Mouse (Mus musculus) kidney, embryonic 15.5 days (tissue): Measurements from ENCODE around the gene Cep128. TPM values are rescaled to one million over a fixed set of nuclear protein-coding genes. Genes with fewer than 3 reads are reported as not detected.

Experiments
- ATAC-seq: fragments of 200-750 bp; cut with Nextera tagmentation; replicated peaks from 2 replicates; pipeline ENCODE4 v1.8.0; 2017; ENCODE audit warnings: moderate TSS enrichment; ENCODE audit not compliant: low FRiP score
- H3K27ac ChIP-seq: fragments of 300-500 bp; sonication (generic); 2 replicates; pipeline ENCODE4 v1.5.1; 2015; ENCODE audit warnings: mild to moderate bottlenecking, inconsistent platforms
- H3K27me3 ChIP-seq: fragments of 300-500 bp; sonication (generic); 2 replicates; pipeline ENCODE4 v1.6.1; 2015; ENCODE audit warnings: inconsistent platforms
- H3K36me3 ChIP-seq: fragments of 300-500 bp; sonication (generic); 2 replicates; pipeline ENCODE4 v1.6.1; 2015; ENCODE audit warnings: inconsistent platforms
- H3K4me1 ChIP-seq: fragments of 300-500 bp; sonication (generic); 2 replicates; pipeline ENCODE4 v1.6.1; 2015; ENCODE audit warnings: inconsistent platforms
- H3K4me2 ChIP-seq: fragments of 300-500 bp; sonication (generic); 2 replicates; pipeline ENCODE4 v1.6.1; 2015; ENCODE audit warnings: moderate library complexity, mild to moderate bottlenecking, inconsistent platforms
- H3K4me3 ChIP-seq: fragments of 300-500 bp; sonication (generic); replicated peaks from 2 replicates; pipeline ENCODE4 v1.5.1; 2015; ENCODE audit warnings: mild to moderate bottlenecking, inconsistent platforms
- H3K9ac ChIP-seq: fragments of 300-500 bp; sonication (generic); 2 replicates; pipeline ENCODE4 v1.6.1; 2015; ENCODE audit warnings: mild to moderate bottlenecking, inconsistent platforms
- H3K9me3 ChIP-seq: fragments of 300-500 bp; sonication (generic); replicated peaks from 2 replicates; pipeline ENCODE4 v1.6.1; 2016; ENCODE audit warnings: inconsistent platforms
- WGBS: fragments of 180-500 bp; shearing (Covaris S2); methylation state at CpG from one replicate; pipeline ENCODE4 v1.1.7; 2015; ENCODE audit warnings: mixed read lengths; 5-methylcytosine and 5-hydroxymethylcytosine counted together
- polyA plus RNA-seq: library from polyadenylated mRNA; unstranded; fragments of >200 nt; fragmentation: Nextera tagmentation; extraction: Ambion mirVana; gene quantifications from 2 replicates; pipeline ENCODE4 v1.2.1, GENCODE M21; 2015

Gene Cep128
- polyA plus RNA-seq, 1 experiment from 2014 or later = 8.9 TPM

DNA sequence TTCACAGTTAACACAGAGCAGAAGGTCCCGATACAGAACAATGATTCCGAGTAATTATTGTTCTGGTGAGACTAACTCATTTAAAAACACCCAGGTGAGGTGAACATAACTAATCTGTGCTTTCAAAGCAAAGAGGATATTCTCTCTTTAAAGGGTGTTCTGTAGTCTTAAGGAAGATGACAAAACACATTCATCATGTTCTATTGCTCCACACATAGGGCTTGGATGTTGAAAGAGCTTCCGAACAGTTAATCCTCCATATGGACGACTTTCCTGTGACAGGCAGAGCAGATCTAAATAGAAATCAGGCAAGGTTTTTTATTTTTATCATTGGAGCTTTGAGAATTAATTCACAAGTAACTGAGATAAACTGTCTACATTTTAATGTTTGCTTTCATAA lies 342.8 kb downstream of the Cep128 start:
- Histone ChIP-seq H3K4me3 (no peak overlapping the region), H3K9ac (no peak overlapping the region), H3K9me3 (no peaks in the 10 kb centered on the region), H3K4me2 (no peak overlapping the region), H3K27ac (no peak overlapping the region), H3K27me3 (no peaks in the 10 kb centered on the region), H3K36me3 (no peaks in the 10 kb centered on the region), H3K4me1 (no peaks in the 10 kb centered on the region)
- 77% methylated on average over 4 of the region's 4 CpGs for WGBS
- no peak for ATAC-seq

DNA sequence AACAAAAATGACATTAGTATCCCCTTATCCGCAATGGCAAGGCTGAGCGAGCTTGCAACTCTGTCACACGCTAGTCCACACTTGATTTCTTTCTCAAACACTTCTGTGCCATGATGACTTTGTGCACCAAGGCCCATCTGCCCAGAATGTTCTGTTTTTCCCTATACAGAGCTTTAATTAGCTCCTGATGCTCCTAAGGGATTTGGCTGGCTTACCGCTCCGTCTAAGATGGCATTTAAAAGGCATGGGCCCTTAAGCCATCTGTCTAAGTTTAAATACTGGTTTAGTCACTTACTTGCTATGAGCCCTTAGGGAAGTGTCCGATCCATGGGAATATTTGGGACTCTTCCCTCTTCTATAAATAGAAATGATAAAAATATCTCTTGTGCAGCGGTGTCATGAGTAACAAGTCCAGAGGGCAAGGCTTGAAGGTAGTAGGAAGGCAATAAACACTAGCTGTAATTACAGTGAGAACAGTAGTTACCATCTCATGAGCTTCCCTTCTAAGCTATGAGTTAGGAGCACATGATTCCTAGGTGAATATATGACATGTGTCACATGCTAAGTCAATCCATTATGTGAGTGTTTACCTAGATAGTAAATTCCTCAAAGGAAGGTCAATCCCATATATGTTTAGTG lies 343.8 kb downstream of the Cep128 start:
- H3K36me3 ChIP-seq = no peaks in the 10 kb centered on the region
- 91% methylated on average over 7 of the region's 7 CpGs for WGBS
- no peaks in the 10 kb centered on the region for H3K4me1 ChIP-seq
- no peak overlapping the region for H3K4me2 ChIP-seq
- no peaks in the 10 kb centered on the region for H3K27me3 ChIP-seq
- H3K27ac ChIP-seq = no peak overlapping the region
- ATAC-seq = no peak
- no peak overlapping the region for H3K4me3 ChIP-seq
- H3K9me3 ChIP-seq = no peaks in the 10 kb centered on the region
- H3K9ac ChIP-seq = no peak overlapping the region

DNA sequence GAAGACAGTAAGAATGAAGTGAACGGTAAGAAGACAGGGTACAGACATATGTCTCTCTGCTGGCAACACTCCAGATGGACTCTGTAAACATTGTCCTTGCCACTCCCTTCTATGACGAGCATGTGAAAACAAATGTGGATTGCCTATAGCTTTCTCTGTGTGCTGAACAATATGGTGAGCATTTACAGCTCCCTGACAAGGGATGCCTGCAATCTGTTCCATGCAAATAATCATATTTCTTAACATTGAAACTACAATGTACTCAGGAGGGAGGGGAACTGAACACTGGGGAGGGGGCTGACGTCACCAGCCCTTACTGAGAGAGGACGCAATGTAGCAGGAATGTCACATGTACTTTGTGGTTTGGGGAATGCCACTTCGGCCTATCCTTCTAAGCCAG lies 355.1 kb downstream of the Cep128 start:
- Histone ChIP-seq H3K4me2 (no peak overlapping the region), H3K9ac (no peak overlapping the region), H3K36me3 (no peaks in the 10 kb centered on the region), H3K4me3 (no peak overlapping the region), H3K27me3 (no peaks in the 10 kb centered on the region), H3K27ac (no peak overlapping the region), H3K9me3 (no peaks in the 10 kb centered on the region), H3K4me1 (no peaks in the 10 kb centered on the region)
- ATAC-seq = no peak
- WGBS = 57% methylated on average over 5 of the region's 5 CpGs

DNA sequence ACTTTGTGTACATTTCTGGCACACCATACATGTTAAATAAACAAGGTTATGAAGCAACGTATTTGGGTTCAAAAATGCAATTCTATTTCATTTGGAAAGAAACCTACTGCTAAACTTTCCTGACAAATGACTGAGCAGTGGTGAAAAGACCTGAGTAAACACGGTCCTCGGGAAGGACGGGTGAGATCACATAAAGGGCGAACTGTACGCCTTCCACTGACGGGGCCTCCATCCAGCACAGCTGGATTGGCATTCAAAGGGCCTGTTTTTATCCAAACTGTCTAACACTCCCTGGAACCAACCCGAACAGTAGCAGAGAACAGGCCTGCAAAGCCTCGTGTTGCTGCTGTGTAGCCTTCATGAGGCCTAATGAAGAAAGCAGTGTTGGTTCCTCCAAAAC lies 356.5 kb downstream of the Cep128 start:
- Histone ChIP-seq H3K4me1 (no peaks in the 10 kb centered on the region), H3K9ac (no peak overlapping the region), H3K4me2 (no peak overlapping the region), H3K36me3 (no peaks in the 10 kb centered on the region), H3K27me3 (no peaks in the 10 kb centered on the region), H3K27ac (no peak overlapping the region), H3K9me3 (no peaks in the 10 kb centered on the region), H3K4me3 (no peak overlapping the region)
- WGBS = 82% methylated on average over 9 of the region's 9 CpGs
- no peak for ATAC-seq

DNA sequence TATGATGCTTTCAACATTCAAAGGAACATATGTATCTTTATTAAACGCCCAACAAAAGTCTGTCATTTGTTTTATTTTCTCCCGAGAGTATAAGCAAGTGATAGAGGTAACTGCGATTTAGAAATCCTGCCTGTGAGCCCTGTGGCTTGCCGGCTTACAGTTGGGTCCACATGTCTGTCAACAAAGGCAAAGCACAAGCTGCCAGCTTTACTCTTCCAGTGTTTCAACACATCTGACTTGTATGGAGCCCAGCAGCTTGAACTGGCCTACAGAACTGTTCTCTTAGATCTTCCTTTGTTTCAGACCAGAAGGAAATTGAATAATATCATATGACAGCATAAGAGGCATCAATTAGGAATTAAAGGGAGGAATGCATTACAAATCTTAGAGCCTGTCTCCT lies 357.1 kb downstream of the Cep128 start:
- no peaks in the 10 kb centered on the region for H3K27me3 ChIP-seq
- no peak for ATAC-seq
- no peaks in the 10 kb centered on the region for H3K4me1 ChIP-seq
- no peak overlapping the region for H3K27ac ChIP-seq
- no peaks in the 10 kb centered on the region for H3K9me3 ChIP-seq
- WGBS = 91% methylated on average over 4 of the region's 4 CpGs
- no peak overlapping the region for H3K4me3 ChIP-seq
- no peak overlapping the region for H3K9ac ChIP-seq
- no peak overlapping the region for H3K4me2 ChIP-seq
- no peaks in the 10 kb centered on the region for H3K36me3 ChIP-seq

DNA sequence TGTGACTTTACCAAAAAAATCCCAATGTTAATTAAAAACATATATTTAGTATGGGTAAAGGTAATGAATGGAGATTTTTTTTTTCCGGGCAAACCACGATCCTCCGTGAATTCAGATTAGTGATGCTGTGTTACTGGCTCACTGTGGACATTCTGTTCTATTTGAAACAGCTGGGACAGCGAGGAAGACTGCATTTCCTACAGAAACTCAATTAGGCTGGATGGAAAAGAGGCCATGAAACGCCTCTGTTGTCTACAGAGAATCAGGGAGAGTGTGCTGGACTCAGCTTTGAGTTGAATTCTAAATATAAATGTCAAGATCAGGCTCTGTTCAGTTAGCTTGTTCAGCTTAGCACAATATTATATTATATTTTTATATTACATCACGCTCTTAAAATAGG lies 369.1 kb downstream of the Cep128 start:
- no peaks in the 10 kb centered on the region for H3K4me1 ChIP-seq
- no peak for ATAC-seq
- 88% methylated on average over 6 of the region's 6 CpGs for WGBS
- H3K9me3 ChIP-seq = no peaks in the 10 kb centered on the region
- H3K9ac ChIP-seq = no peak overlapping the region
- no peak overlapping the region for H3K27ac ChIP-seq
- no peaks in the 10 kb centered on the region for H3K36me3 ChIP-seq
- H3K4me3 ChIP-seq = no peak overlapping the region
- no peak overlapping the region for H3K4me2 ChIP-seq
- no peaks in the 10 kb centered on the region for H3K27me3 ChIP-seq

DNA sequence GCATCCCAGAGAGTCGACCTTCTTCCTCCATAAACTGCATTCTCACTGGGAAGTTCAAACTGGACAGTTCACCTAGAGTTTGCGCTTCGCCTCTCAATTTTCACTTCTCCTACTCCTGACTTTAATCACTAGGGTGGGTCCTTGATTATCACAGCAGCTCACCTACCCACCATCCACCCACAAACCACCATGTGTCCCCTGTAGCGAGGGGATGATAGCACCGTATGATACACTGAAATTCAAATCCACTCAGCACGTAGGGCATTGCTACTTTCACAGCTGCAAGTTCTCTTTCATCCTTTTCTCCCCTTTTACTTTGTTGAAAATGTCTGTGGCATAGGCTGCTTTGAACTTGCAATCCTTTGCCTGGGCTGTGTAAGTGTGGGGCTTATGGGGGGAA lies 371.2 kb downstream of the Cep128 start:
- Histone ChIP-seq H3K9ac (no peak overlapping the region), H3K36me3 (no peaks in the 10 kb centered on the region), H3K4me1 (no peaks in the 10 kb centered on the region), H3K27me3 (no peaks in the 10 kb centered on the region), H3K4me2 (no peak overlapping the region), H3K27ac (no peak overlapping the region), H3K9me3 (no peaks in the 10 kb centered on the region), H3K4me3 (no peak overlapping the region)
- WGBS = 80% methylated on average over 6 of the region's 6 CpGs
- ATAC-seq = no peak

DNA sequence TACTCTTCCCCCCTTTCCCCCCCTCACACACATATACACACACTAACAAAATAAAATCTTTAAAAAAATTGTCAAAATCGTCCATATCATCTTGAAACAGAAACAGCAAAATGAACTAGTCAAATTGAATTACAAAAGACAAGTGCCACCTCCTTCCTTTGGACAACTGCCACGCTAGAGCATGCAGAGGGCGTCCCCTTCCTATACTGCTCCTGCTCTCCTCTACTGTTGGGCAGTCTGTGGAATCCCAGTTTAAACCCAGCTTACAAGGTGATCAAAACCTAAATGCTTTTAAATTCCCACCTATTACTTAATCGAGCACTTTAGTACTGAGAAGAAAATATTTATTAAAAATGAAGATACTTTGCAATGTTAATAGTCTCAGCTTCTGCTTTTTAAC lies 372.0 kb downstream of the Cep128 start:
- Histone ChIP-seq H3K36me3 (no peaks in the 10 kb centered on the region), H3K27me3 (no peaks in the 10 kb centered on the region), H3K4me1 (no peaks in the 10 kb centered on the region), H3K27ac (no peak overlapping the region), H3K4me3 (no peak overlapping the region), H3K9me3 (no peaks in the 10 kb centered on the region), H3K4me2 (no peak overlapping the region), H3K9ac (no peak overlapping the region)
- 73% methylated on average over 4 of the region's 4 CpGs for WGBS
- ATAC-seq = no peak

DNA sequence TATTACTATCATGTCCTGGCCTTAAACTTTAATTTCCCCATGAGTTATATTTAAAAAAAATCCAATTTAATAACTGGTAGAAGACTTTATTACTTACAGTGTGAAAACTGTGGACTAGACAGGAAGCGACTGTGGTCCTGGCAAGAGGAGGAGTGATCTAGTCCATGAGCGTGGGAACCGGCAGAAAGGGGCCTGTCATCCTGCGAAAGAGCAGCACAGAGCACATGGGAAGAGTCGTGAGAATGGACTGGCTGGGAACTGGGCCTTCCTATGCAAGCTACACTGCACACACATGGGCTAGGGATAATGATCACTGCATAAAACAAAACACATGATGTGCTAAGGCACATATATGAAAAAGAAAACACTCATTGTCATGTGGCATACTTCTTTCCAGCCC lies 375.5 kb downstream of the Cep128 start:
- no peak overlapping the region for H3K9ac ChIP-seq
- no peaks in the 10 kb centered on the region for H3K4me1 ChIP-seq
- H3K4me3 ChIP-seq = no peak overlapping the region
- H3K27ac ChIP-seq = no peak overlapping the region
- H3K27me3 ChIP-seq = no peaks in the 10 kb centered on the region
- H3K4me2 ChIP-seq = no peak overlapping the region
- WGBS = 57% methylated on average over 5 of the region's 5 CpGs
- H3K36me3 ChIP-seq = no peaks in the 10 kb centered on the region
- ATAC-seq = no peak
- no peaks in the 10 kb centered on the region for H3K9me3 ChIP-seq

DNA sequence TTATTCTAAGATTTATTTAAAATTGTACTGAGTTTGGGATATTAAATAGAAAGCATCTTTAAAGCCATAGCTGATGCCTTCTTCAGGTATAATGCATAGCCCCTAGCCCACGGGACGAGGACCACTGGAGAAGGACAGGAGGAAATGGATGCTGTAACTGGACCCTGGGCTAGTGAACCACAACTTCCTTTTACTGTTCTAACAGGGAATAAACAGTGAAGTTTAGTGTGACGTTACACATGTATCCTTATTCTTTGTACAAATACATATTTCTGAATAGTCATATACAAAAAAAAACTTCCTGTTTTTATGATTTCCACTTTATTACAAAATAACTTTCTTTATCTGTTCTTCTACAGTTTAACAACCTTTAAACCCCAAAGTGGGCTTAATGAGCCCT lies 376.0 kb downstream of the Cep128 start:
- no peak overlapping the region for H3K27ac ChIP-seq
- no peaks in the 10 kb centered on the region for H3K9me3 ChIP-seq
- H3K9ac ChIP-seq = no peak overlapping the region
- no peak overlapping the region for H3K4me2 ChIP-seq
- H3K4me1 ChIP-seq = no peaks in the 10 kb centered on the region
- no peaks in the 10 kb centered on the region for H3K27me3 ChIP-seq
- no peak overlapping the region for H3K4me3 ChIP-seq
- H3K36me3 ChIP-seq = no peaks in the 10 kb centered on the region
- WGBS = 28% methylated on average over 3 of the region's 3 CpGs
- ATAC-seq = no peak

DNA sequence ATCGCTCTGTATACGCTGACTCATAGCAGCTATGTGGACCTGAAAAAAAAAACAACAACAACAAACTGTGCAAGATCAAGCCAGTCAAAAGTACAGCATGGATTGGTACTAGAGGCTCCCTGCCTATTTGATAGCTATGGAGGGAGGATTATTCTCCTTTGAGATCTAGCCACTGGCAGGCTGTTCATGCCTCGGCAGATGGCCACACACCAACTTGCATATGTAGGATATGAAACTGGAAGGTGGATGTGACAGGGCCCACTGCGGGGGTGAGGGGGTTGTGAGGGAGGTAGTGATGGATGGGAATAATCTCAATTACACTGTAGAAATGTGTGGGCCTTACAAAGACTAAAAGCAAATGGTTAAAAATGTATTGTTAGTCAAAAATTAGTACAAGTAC lies 386.7 kb downstream of the Cep128 start:
- H3K36me3 ChIP-seq = no peaks in the 10 kb centered on the region
- 87% methylated on average over 4 of the region's 4 CpGs for WGBS
- no peaks in the 10 kb centered on the region for H3K4me1 ChIP-seq
- H3K4me2 ChIP-seq = no peak overlapping the region
- no peak overlapping the region for H3K27ac ChIP-seq
- H3K4me3 ChIP-seq = no peak overlapping the region
- no peaks in the 10 kb centered on the region for H3K9me3 ChIP-seq
- H3K9ac ChIP-seq = no peak overlapping the region
- no peak for ATAC-seq
- H3K27me3 ChIP-seq = no peaks in the 10 kb centered on the region

DNA sequence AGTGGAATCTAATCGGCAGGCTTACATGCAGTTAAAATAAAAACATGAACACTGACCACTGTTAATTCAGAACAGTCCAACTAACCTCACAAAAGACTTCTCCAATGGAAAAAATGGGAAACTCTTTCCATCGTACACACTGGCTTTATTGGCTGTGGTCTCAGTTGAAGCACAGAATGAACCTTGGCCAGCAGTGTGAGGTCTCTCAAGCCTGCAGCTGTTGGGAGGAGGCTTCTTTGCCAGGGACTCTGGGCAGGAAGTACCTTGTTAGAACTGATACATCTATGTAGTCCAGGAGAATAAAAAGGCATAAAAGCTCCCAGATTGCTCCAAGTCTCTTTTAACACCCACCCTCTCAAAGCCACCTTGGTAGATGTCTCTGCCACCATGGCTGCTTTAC lies 390.9 kb downstream of the Cep128 start:
- ATAC-seq = no peak
- no peaks in the 10 kb centered on the region for H3K27me3 ChIP-seq
- 70% methylated on average over 2 of the region's 2 CpGs for WGBS
- no peak overlapping the region for H3K4me3 ChIP-seq
- no peaks in the 10 kb centered on the region for H3K9me3 ChIP-seq
- H3K36me3 ChIP-seq = no peaks in the 10 kb centered on the region
- H3K27ac ChIP-seq = no peak overlapping the region
- H3K4me2 ChIP-seq = no peak overlapping the region
- no peaks in the 10 kb centered on the region for H3K4me1 ChIP-seq
- H3K9ac ChIP-seq = no peak overlapping the region

DNA sequence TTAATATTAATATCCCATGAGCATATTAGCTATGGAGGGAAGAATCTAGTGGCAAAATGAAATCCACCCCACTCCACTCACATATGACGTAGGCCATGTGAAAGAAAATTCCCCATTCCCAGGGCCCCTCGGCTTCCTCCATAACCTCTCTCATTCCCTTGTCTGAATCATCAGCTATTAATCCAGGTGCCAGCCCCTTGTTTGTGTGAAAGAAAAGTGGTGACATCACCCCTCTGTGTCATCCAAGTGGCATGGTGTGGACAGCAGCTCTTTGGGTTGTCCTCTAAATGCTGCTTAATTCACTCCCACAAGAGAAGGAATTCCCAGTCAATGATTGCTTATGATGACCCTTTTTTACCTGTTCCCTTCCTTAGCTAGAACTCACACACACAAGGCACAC lies 396.4 kb downstream of the Cep128 start:
- no peak for ATAC-seq
- Histone ChIP-seq H3K27ac (no peak overlapping the region), H3K4me3 (no peak overlapping the region), H3K4me2 (no peak overlapping the region), H3K4me1 (no peaks in the 10 kb centered on the region), H3K36me3 (no peaks in the 10 kb centered on the region), H3K27me3 (no peaks in the 10 kb centered on the region), H3K9me3 (no peaks in the 10 kb centered on the region), H3K9ac (no peak overlapping the region)
- 72% methylated on average over 2 of the region's 2 CpGs for WGBS
